Mouse (Mus musculus) granulocyte monocyte progenitor cell, adult 5-6 weeks (primary cell): ENCODE measurements around the gene Egf. TPM values are rescaled to one million over a fixed set of nuclear protein-coding genes. Genes with fewer than 3 reads are reported as not detected.

ENCODE experiments used
- total RNA-seq, 2 experiments: library from RNA; stranded (forward) in 1 of 2; stranded (reverse) in 1 of 2; fragments of 200-712, 200-1000 nt in 1 of 2; fragments of >200 nt in 1 of 2; fragmentation: Nextera tagmentation in 1 of 2; gene quantifications; 2 replicates each; pipeline ENCODE4 v1.2.3; 2014 to 2017

The Egf gene
- total RNA-seq, 2 experiments from 2014 or later = 1.5 to 6.1 TPM

Other genes starting within 250 kb of the Egf start
- gene Elovl6, start 223.0 kb downstream of the Egf start, total RNA-seq (2014; fragmentation: Nextera tagmentation) = 24.6 and 31.6 TPM in 2 replicates
- 10.9 and 13.2 TPM in 2 replicates for gene Elovl6, start 223.0 kb downstream of the Egf start, total RNA-seq (2017)
- gene Lrit3, start 48.7 kb upstream of the Egf start, total RNA-seq (2014; fragmentation: Nextera tagmentation) = not detected in 2 replicates
- gene Lrit3, start 48.7 kb upstream of the Egf start, total RNA-seq (2017) = not detected in 2 replicates
- gene Rrh, start 67.3 kb upstream of the Egf start, total RNA-seq (2014; fragmentation: Nextera tagmentation) = not detected in 2 replicates
- 0.31 TPM in 1 of 2 replicates, not detected in the other for gene Rrh, start 67.3 kb upstream of the Egf start, total RNA-seq (2017)
- 137 and 179 TPM in 2 replicates for gene Gar1, start 76.1 kb upstream of the Egf start, total RNA-seq (2014; fragmentation: Nextera tagmentation)
- gene Gar1, start 76.1 kb upstream of the Egf start, total RNA-seq (2017) = 23.3 and 26.8 TPM in 2 replicates
- gene Cfi, start 80.6 kb upstream of the Egf start, total RNA-seq (2014; fragmentation: Nextera tagmentation) = not detected in 2 replicates
- gene Cfi, start 80.6 kb upstream of the Egf start, total RNA-seq (2017) = not detected in 2 replicates
- 13.4 and 30.8 TPM in 2 replicates for gene Pla2g12a, start 123.3 kb upstream of the Egf start, total RNA-seq (2014; fragmentation: Nextera tagmentation)
- 14.1 and 20.9 TPM in 2 replicates for gene Pla2g12a, start 123.3 kb upstream of the Egf start, total RNA-seq (2017)
- gene Casp6, start 146.1 kb upstream of the Egf start, total RNA-seq (2014; fragmentation: Nextera tagmentation) = 9.1 and 17.5 TPM in 2 replicates
- 8.1 and 9.8 TPM in 2 replicates for gene Casp6, start 146.1 kb upstream of the Egf start, total RNA-seq (2017)
- gene Mcub, start 214.9 kb upstream of the Egf start, total RNA-seq (2014; fragmentation: Nextera tagmentation) = 4.6 and 12.8 TPM in 2 replicates
- gene Mcub, start 214.9 kb upstream of the Egf start, total RNA-seq (2017) = 1.9 and 4.2 TPM in 2 replicates